Mouse (Mus musculus) embryonic fibroblast, embryonic 13.5 days (primary cell): ENCODE measurements around the gene Gipc1. TPM values are rescaled to one million over a fixed set of nuclear protein-coding genes. Genes with fewer than 3 reads are reported as not detected.

ENCODE experiments used
- H3K27ac ChIP-seq: 2 replicates; pipeline ENCODE4 v1.5.1; 2012; ENCODE audit warnings: low read length, control low read depth, inconsistent platforms; ENCODE audit not compliant: insufficient read depth
- H3K4me1 ChIP-seq: 2 replicates; pipeline ENCODE4 v1.6.1; 2011; ENCODE audit warnings: low read length; ENCODE audit not compliant: control insufficient read depth, insufficient read depth
- H3K4me3 ChIP-seq: 2 replicates; pipeline ENCODE4 v1.5.1; 2011; ENCODE audit warnings: mild to moderate bottlenecking, control low read depth, low read length; ENCODE audit not compliant: insufficient read depth
- CTCF ChIP-seq: IDR thresholded peaks from 2 replicates; pipeline ENCODE4 v1.5.1; 2011; ENCODE audit warnings: mild to moderate bottlenecking, control low read depth, low read length, moderate library complexity, borderline replicate concordance; ENCODE audit not compliant: insufficient read depth
- POLR2A ChIP-seq: IDR thresholded peaks from 2 replicates; pipeline ENCODE4 v1.6.1; 2011; ENCODE audit warnings: low read depth, mild to moderate bottlenecking, control low read depth, low read length, moderate library complexity
- polyA plus RNA-seq: library from polyadenylated mRNA; stranded (reverse); fragments of >200 nt; gene quantifications from 2 replicates; pipeline ENCODE4 v1.2.4, GENCODE M21; 2011; ENCODE audit warnings: low read depth; ENCODE audit not compliant: missing spikeins, insufficient read length

The Gipc1 gene
- polyA plus RNA-seq, 1 experiment: 47.4 TPM

DNA sequence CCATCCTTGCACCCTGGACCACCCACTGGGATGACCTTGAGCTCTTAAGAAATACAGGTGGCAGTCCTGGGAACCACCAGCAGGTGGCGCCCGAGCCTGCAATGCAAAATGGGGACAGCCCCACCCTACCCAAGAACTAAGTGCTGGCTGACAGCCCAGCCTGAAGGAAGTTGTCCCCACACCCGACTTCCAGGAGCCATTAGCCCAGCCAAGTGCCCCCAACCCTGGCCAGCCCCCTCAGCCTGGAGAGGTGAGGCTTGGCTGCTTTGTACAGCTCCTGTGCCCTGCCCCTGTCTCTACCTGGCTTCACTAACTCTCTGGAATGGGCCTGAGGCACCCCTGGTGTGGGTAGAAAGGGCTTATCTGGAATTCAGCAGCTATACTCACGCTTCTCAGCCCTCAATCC lies 9.9 kb downstream of the Gipc1 start:
- no peak overlapping the region for H3K4me3 ChIP-seq
- peaks cover 4% of the 10 kb centered on the region for H3K4me1 ChIP-seq
- no peak overlapping the region for H3K27ac ChIP-seq
- TF ChIP-seq CTCF: peak; percentile 66
- no peak for TF ChIP-seq POLR2A

- no peak overlapping the region for H3K4me3 ChIP-seq
- TF ChIP-seq POLR2A (no peak), CTCF (no peak)
- H3K27ac ChIP-seq: no peak overlapping the region
- H3K4me1 ChIP-seq: peaks cover 4% of the 10 kb centered on the region
Observed at GRCm38 (mm10) chr8:83664096-83664495, 11.6 kb downstream of the Gipc1 start.

DNA sequence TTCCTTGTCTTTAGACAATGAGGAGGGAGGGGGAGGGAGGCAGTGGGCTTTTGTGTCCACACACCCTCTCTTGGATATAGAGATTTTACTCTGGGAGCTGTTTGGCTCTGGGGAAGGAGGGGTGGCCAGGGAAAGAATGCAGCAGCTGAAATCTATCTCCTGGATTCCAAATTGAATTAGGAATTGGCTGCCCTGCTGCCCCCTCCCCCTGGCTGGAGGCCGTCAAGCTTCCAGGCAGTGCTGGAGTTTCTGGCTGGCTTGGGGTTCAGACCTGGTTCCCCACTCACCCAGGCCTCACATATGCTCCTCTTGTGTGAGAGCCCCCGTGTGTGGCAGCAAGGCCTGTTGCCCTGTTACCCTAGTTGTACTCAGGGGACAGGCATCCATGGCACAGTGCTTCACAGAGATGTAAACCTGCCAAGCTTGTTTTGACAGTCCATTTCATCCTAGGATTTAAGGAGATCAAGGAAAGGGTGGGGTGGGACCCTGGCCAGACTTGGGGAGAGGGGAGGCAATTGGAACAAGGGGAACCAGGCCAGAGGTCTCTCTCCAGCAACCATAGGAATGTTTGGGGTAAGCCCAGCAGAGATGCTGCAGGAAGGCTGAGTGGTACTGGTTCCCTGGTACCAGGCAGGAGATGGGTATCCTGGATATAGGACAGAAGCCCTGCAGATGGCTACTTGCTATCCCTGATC lies 12.6 kb downstream of the Gipc1 start:
- Histone ChIP-seq H3K27ac (peak overlapping the region; percentile 45; the same call in 1 of the 2 replicates), H3K4me1 (peaks cover 4% of the 10 kb centered on the region), H3K4me3 (no peak overlapping the region)
- TF ChIP-seq CTCF (no peak), POLR2A (no peak; the same call in 1 of the 2 replicates)

DNA sequence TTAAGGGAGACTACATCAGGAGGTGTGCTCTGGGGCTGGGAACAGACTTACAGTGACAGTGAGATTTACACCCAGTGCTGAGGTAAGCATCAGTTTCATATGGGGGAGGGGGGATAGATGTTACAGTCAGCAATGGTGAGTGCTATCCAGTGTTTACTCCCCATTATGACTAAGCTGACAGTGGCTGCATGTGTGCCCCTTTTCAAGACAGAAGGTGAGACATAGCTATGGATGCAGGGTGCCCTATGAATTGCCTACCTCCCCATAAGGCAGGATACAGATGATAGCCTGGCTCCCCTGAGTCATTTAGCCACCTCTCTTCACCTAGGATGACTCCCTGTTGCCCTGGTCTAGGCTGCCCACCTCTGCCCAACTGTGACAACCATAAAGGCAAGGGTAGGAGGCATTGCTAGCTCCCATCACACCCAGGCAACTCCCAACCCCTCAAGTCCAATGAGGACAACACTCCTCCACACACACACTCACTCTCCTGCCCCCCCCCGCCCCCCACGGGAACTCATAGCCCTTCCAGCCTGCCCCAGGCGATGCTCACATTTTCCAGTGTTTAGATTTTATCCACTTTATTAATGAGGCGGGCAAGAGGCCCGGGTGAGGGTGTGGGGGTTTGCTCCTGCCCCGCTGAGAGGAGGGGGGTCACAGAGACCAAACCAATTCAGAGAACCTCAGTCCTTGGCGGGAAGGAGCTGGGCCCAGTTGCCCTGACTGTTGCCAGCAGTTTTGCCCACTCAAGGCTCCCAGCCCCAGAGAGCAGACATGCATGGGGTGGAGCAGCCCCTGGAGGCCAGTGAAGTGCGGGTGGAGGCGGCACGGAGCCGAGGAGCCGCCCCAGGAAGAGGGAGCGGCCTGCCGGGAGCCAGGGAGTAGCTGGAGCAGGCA lies 13.7 kb downstream of the Gipc1 start, which contains the start of gene Ptger1:
Gene Ptger1 (plus strand): TSS at position 710 of the 897 bp plus-strand sequence.
- H3K27ac ChIP-seq: peak within 1 kb of the TSS; percentile 45

GRCm38 (mm10) chr8:83666866-83667234 lies 14.4 kb downstream of the Gipc1 start:
- Histone ChIP-seq H3K4me3 (no peak overlapping the region), H3K27ac (peak overlapping the region; percentile 39), H3K4me1 (peaks cover 4% of the 10 kb centered on the region)
- TF ChIP-seq POLR2A (peak; percentile 33; the same call in 1 of the 2 replicates), CTCF (no peak)

More for the DNA sequence above, 13.7 kb downstream of the Gipc1 start, which contains the start of gene Ptger1:
- Histone ChIP-seq H3K4me1 (peaks cover 4% of the 10 kb centered on the region), H3K4me3 (no peak within 1 kb of the TSS)
- TF ChIP-seq POLR2A (no peak), CTCF (no peak)

DNA sequence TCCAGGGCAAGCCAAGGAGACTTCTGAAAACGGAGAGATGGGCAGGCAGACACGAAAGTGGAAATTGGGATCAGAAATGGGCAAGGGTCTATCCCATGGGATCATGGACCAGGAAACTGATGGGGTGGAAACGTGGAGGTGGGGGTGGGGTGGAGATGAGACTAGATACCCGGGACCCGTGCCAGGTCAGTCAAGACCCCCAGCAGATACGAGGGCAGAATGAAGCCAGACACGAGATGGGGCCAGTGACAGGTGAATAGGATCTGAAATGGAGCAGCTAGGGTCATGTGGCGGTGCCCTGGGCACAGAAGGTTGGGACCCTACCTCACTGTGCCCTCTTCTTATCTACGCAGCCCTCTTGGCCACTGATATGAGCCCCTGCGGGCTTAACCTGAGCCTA lies 15.0 kb downstream of the Gipc1 start:
- Histone ChIP-seq H3K4me3 (no peak overlapping the region), H3K4me1 (peaks cover 4% of the 10 kb centered on the region), H3K27ac (no peak overlapping the region)
- TF ChIP-seq CTCF (no peak), POLR2A (no peak)

DNA sequence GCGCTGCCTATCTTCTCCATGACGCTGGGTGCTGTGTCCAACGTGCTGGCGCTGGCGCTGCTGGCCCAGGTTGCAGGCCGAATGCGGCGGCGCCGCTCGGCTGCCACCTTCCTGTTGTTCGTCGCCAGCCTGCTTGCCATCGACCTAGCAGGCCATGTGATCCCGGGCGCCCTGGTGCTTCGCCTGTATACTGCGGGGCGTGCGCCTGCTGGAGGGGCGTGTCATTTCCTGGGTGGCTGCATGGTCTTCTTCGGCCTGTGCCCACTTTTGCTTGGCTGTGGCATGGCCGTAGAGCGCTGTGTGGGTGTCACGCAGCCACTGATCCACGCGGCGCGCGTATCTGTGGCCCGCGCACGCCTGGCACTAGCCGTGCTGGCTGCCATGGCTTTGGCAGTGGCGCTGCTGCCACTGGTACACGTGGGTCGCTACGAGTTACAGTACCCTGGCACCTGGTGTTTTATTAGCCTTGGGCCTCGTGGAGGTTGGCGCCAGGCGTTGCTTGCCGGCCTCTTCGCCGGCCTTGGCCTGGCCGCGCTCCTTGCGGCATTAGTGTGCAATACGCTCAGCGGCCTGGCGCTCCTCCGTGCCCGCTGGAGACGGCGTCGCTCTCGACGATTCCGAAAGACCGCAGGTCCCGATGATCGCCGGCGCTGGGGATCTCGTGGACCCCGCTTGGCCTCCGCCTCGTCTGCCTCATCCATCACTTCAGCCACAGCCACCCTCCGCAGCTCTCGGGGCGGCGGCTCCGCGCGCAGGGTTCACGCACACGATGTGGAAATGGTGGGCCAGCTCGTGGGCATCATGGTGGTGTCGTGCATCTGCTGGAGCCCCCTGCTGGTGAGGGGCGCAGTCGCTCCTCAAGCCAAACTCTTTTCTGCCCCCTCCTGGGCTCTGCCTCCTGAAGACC lies 15.8 kb downstream of the Gipc1 start:
- no peak overlapping the region for H3K27ac ChIP-seq
- H3K4me3 ChIP-seq: no peak overlapping the region
- peaks cover 4% of the 10 kb centered on the region for H3K4me1 ChIP-seq
- TF ChIP-seq POLR2A: no peak
- TF ChIP-seq CTCF: peak; percentile 84

DNA sequence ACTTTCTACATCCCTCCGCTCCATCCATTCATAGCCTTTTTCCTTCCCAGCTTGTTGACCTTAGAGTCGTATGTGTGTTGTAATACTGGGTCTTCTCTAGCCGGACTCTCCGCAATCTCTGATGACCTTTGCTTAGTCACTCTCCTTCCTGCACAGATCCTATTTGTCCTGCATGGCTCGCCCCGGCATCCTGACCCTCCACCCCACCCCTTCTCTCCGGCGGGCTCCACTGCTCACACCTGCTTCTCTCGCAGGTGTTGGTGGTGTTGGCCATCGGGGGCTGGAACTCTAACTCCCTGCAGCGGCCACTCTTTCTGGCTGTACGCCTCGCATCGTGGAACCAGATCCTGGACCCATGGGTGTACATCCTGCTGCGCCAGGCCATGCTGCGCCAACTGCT lies 16.5 kb downstream of the Gipc1 start:
- TF ChIP-seq POLR2A (no peak), CTCF (no peak)
- Histone ChIP-seq H3K4me1 (peaks cover 4% of the 10 kb centered on the region), H3K27ac (no peak overlapping the region), H3K4me3 (no peak overlapping the region)

GRCm38 (mm10) chr8:83672936-83673335 lies 20.5 kb downstream of the Gipc1 start:
- H3K4me3 ChIP-seq: no peak overlapping the region
- TF ChIP-seq CTCF: no peak
- TF ChIP-seq POLR2A: no peak

More at GRCm38 (mm10) chr8:83672936-83673335, 20.5 kb downstream of the Gipc1 start:
- no peak overlapping the region for H3K27ac ChIP-seq
- no peaks in the 10 kb centered on the region for H3K4me1 ChIP-seq
